Mouse (Mus musculus) urinary bladder, postnatal 4 days (tissue): Measurements from ENCODE around the gene Ikzf1.

Experiments
- DNase-seq, 2 experiments: peaks; one replicate each; pipeline ENCODE4 v3.0.0; 2021 to 2022; ENCODE audit warnings: low spot score in 2 of 2

Gene Ikzf1

GRCm38 (mm10) chr11:11725252-11725875 is 40.6 kb downstream of the Ikzf1 start:
- DNase-seq = no peak

- no peak for DNase-seq
Observed at GRCm38 (mm10) chr11:11725876-11726525, 41.2 kb downstream of the Ikzf1 start.

- no peak for DNase-seq
Observed at GRCm38 (mm10) chr11:11726807-11727276, 42.0 kb downstream of the Ikzf1 start.

GRCm38 (mm10) chr11:11727936-11728556 is 43.2 kb downstream of the Ikzf1 start:
- DNase-seq = no peak

GRCm38 (mm10) chr11:11729216-11729615 is 44.4 kb downstream of the Ikzf1 start:
- no peak for DNase-seq

- no peak for DNase-seq
Observed at GRCm38 (mm10) chr11:11730062-11730461, 45.3 kb downstream of the Ikzf1 start.

GRCm38 (mm10) chr11:11731727-11732126 is 46.9 kb downstream of the Ikzf1 start:
- DNase-seq = no peak

- DNase-seq = no peak
Observed at GRCm38 (mm10) chr11:11732972-11733770, 48.4 kb downstream of the Ikzf1 start.

- DNase-seq = no peak
Observed at GRCm38 (mm10) chr11:11735155-11735554, 50.4 kb downstream of the Ikzf1 start.

- DNase-seq = no peak
Observed at GRCm38 (mm10) chr11:11736948-11737347, 52.1 kb downstream of the Ikzf1 start.

- DNase-seq = no peak
Observed at GRCm38 (mm10) chr11:11737562-11737961, 52.8 kb downstream of the Ikzf1 start.

GRCm38 (mm10) chr11:11739054-11739453 is 54.3 kb downstream of the Ikzf1 start:
- no peak for DNase-seq

GRCm38 (mm10) chr11:11740603-11741002 is 55.8 kb downstream of the Ikzf1 start:
- DNase-seq = no peak

GRCm38 (mm10) chr11:11741574-11741973 is 56.8 kb downstream of the Ikzf1 start:
- DNase-seq = no peak

GRCm38 (mm10) chr11:11742626-11743025 is 57.8 kb downstream of the Ikzf1 start:
- no peak for DNase-seq

GRCm38 (mm10) chr11:11744222-11744621 is 59.4 kb downstream of the Ikzf1 start:
- DNase-seq = no peak

- DNase-seq = no peak
Observed at GRCm38 (mm10) chr11:11751091-11751490, 66.3 kb downstream of the Ikzf1 start.

GRCm38 (mm10) chr11:11752859-11753258 is 68.1 kb downstream of the Ikzf1 start:
- DNase-seq = no peak

GRCm38 (mm10) chr11:11758121-11758520 is 73.3 kb downstream of the Ikzf1 start:
- DNase-seq = no peak

GRCm38 (mm10) chr11:11758883-11759282 is 74.1 kb downstream of the Ikzf1 start:
- DNase-seq = no peak

- no peak for DNase-seq
Observed at GRCm38 (mm10) chr11:11763211-11763666, 78.4 kb downstream of the Ikzf1 start.

GRCm38 (mm10) chr11:11765414-11765813 is 80.6 kb downstream of the Ikzf1 start:
- DNase-seq = no peak
